Mouse (Mus musculus) G1E (cell line): Measurements from ENCODE around the gene Stk38. TPM values are rescaled to one million over a fixed set of nuclear protein-coding genes. Genes with fewer than 3 reads are reported as not detected.
A peak's percentile ranks its signal among the peaks of the same experiment; 100 is the strongest.

ENCODE experiments used
- ATAC-seq: 2 replicates; pipeline ENCODE4 v1.8.0; 2016; ENCODE audit warnings: mild to moderate bottlenecking; ENCODE audit not compliant: insufficient number of reproducible peaks, poor library complexity, low FRiP score, severe bottlenecking; ENCODE audit errors: extremely low read depth
- DNase-seq: peaks from one replicate; pipeline ENCODE4 v3.0.0; 2012; ENCODE audit warnings: low spot score
- H3K27me3 ChIP-seq: 2 replicates; pipeline ENCODE4 v1.6.1; 2012; ENCODE audit warnings: mild to moderate bottlenecking, low read length, inconsistent platforms; ENCODE audit not compliant: insufficient read depth
- H3K36me3 ChIP-seq: replicated peaks from 2 replicates; pipeline ENCODE3; 2012; ENCODE audit warnings: mild to moderate bottlenecking, inconsistent platforms
- H3K4me1 ChIP-seq: 2 replicates; pipeline ENCODE4 v1.6.1; 2012; ENCODE audit warnings: low read depth, low read length, inconsistent platforms, mixed read lengths; ENCODE audit not compliant: insufficient read depth
- H3K4me3 ChIP-seq: 2 replicates; pipeline ENCODE4 v1.5.1; 2012; ENCODE audit warnings: low read depth, mild to moderate bottlenecking, inconsistent platforms, low read length, moderate library complexity, mixed read lengths
- H3K9me3 ChIP-seq: replicated peaks from 2 replicates; pipeline ENCODE4 v1.6.1; 2012; ENCODE audit warnings: inconsistent platforms
- CTCF ChIP-seq: IDR thresholded peaks from 2 replicates; pipeline ENCODE4 v1.5.1; 2012; ENCODE audit warnings: low read depth, low read length, inconsistent platforms, mixed read lengths
- GATA1 ChIP-seq: IDR thresholded peaks from 2 replicates; pipeline ENCODE4 v1.6.1; 2012; ENCODE audit warnings: borderline replicate concordance, low read length, inconsistent platforms, mixed read lengths
- GATA2 ChIP-seq: IDR thresholded peaks from 2 replicates; pipeline ENCODE4 v1.6.1; 2012; ENCODE audit warnings: low read depth, low read length, inconsistent platforms, borderline replicate concordance
- POLR2AphosphoS5 ChIP-seq: IDR thresholded peaks from 2 replicates; pipeline ENCODE4 v1.6.1; 2012; ENCODE audit warnings: low read depth, low read length, inconsistent platforms; ENCODE audit not compliant: insufficient replicate concordance
- TAL1 ChIP-seq: conservative IDR thresholded peaks from 2 replicates; pipeline ENCODE4 v1.6.1; 2012; ENCODE audit warnings: low read depth, low read length, inconsistent platforms, mixed read lengths
- polyA plus RNA-seq: library from polyadenylated mRNA; stranded (reverse); fragments of >175 nt; gene quantifications from 2 replicates; pipeline ENCODE4 v1.2.3, GENCODE M21; 2012
- total RNA-seq, 2 experiments: library from RNA; stranded (forward) in 1 of 2; stranded (reverse) in 1 of 2; fragments of 200-1000 nt in 1 of 2; fragments of >200 nt in 1 of 2; fragmentation: Nextera tagmentation in 1 of 2; gene quantifications; 2 replicates each; pipeline ENCODE4 v1.2.3; 2014 to 2017

The Stk38 gene
- total and polyA plus RNA-seq, 3 experiments: 82.7 to 234 (median 97.6) TPM

DNA sequence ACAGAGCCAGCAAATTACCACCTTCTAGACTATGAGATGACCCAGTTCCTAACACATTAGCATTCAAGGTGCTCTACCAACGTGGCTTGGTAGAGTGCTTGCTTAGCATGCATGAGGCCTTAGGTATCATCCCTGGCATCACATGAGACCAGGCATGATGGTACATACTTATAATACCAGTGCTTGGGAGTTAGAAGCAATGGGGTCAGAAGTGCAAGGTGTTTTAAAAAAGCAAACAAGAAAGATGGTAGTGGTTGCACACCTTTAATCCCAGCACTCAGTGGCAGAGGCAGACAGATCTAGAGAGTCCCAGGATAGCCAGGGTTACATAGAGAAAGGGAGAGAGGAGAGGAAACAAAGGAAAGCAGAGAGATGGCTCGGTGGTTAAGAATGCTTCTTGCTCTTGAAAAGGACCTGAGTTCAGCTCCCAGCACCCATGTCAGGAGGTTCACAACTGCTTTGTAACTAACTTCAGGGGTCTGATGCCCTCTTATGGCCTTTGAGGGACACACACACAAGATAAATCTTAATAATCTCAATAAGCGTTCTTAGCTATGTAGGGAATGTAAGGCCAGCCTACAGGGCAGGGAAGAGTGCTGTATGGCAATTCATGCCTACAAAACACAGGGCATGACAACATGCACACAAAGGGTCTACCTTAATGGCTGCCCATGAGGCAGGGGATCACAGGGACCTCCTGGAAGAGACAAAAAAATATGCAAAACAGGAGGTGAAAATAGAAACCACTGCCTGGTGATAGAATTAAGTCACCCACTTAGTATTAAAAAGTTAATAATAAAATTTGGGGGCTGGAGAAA is 40.1 kb upstream of the Stk38 start:
- H3K4me1 ChIP-seq: peaks cover 57% of the 10 kb centered on the region
- H3K9me3 ChIP-seq: no peaks in the 10 kb centered on the region
- H3K36me3 ChIP-seq: peaks cover 72% of the 10 kb centered on the region
- peak; percentile 71; the same call in 1 of the 2 replicates for TF ChIP-seq POLR2AphosphoS5
- no peak for TF ChIP-seq GATA2
- no peak for DNase-seq
- H3K27me3 ChIP-seq: no peaks in the 10 kb centered on the region
- ATAC-seq: no peak
- H3K4me3 ChIP-seq: no peak overlapping the region

DNA sequence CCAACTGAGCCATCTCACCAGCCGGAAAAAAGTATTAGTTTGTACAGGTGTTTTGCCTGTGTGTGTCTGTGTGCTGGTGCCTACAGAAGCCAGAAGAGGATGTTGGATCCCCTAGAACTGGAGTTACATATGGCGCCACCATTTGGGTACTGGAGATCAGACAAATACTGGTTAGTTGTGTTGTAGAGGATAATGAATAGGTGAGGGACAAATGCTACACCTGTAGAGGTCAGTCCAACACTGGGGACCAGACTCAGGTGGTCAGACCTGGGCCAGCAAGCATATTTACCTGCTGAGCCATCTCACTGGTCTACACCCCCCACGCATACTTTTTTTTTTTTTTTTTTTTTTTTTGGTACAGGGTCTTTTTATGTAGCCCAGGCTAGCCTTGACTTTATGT is 39.1 kb upstream of the Stk38 start:
- H3K9me3 ChIP-seq: no peaks in the 10 kb centered on the region
- peaks cover 65% of the 10 kb centered on the region for H3K4me1 ChIP-seq
- ATAC-seq (no peak), DNase-seq (no peak)
- no peaks in the 10 kb centered on the region for H3K27me3 ChIP-seq
- TF ChIP-seq GATA2 (no peak), GATA1 (no peak), CTCF (no peak), TAL1 (no peak), POLR2AphosphoS5 (no peak)
- H3K4me3 ChIP-seq: no peak overlapping the region
- H3K36me3 ChIP-seq: peaks cover 70% of the 10 kb centered on the region

DNA sequence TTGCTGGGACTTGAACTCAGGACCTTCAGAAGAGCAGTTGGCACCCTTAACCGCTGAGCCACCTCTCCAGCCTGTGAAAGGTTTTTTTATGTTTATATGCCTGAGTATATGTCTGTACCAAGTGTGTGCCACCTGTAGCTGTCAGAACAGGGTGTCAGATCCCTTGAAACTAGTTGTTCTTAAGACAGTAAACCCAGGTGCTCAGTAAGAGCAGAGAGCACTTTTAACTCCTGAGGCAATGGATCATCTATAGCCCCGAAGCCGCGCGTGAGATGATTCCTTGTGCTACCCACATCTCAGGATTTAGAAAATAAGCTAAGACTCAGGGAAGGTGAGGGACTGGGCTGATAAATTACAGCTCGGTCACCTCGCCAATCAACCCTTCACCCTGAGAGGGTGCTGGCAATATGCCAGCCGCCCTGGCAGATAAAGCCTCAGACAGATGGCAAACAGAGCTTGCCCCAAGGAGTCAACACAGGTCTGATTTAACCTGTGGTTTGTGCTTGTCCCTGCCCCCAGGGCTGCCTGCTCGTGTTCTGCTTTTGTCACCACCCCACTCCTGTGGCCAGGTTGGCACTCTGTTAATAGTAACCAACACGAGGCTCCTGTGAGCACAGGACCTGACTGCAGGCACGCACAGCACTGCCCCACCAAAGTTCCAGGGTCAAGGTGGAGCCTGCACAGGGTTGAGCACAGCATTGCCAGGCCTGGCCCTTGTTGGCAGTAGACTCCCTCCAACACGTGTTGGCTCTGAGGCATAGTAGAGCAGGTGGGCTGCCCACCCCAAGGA is 38.1 kb upstream of the Stk38 start:
- Histone ChIP-seq H3K4me3 (no peak overlapping the region), H3K4me1 (peaks cover 65% of the 10 kb centered on the region), H3K9me3 (no peaks in the 10 kb centered on the region), H3K36me3 (peaks cover 68% of the 10 kb centered on the region), H3K27me3 (no peaks in the 10 kb centered on the region)
- TF ChIP-seq TAL1: no peak
- TF ChIP-seq GATA2: no peak
- peak; percentile 75; the same call in 1 of the 2 replicates for TF ChIP-seq POLR2AphosphoS5
- DNase-seq (no peak), ATAC-seq (no peak)

DNA sequence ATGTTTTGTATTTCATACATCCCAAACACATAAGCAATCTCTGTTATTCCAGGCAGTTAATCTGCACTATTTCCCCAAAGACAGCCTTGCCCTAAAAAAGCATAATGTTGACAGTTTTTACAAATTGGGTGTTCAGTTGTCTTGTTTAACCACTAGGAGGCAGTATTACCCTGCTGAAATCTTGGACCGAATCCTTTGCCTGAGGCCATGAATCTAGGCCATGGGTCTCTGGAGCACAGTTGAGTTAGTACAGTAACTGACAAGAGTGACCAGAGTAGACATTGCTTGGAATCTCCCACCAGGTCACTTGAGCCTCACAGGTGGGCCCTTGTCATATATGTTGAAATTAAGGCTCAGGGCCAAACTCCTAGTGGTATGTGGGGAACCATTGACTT is 37.1 kb upstream of the Stk38 start:
- H3K27me3 ChIP-seq: no peaks in the 10 kb centered on the region
- TF ChIP-seq POLR2AphosphoS5 (peak; percentile 27; the same call in 1 of the 2 replicates), GATA2 (no peak), GATA1 (no peak), CTCF (peak; percentile 62)
- no peaks in the 10 kb centered on the region for H3K9me3 ChIP-seq
- no peak for ATAC-seq
- no peak for DNase-seq
- H3K36me3 ChIP-seq: peaks cover 73% of the 10 kb centered on the region
- no peak overlapping the region for H3K4me3 ChIP-seq
- peaks cover 64% of the 10 kb centered on the region for H3K4me1 ChIP-seq

DNA sequence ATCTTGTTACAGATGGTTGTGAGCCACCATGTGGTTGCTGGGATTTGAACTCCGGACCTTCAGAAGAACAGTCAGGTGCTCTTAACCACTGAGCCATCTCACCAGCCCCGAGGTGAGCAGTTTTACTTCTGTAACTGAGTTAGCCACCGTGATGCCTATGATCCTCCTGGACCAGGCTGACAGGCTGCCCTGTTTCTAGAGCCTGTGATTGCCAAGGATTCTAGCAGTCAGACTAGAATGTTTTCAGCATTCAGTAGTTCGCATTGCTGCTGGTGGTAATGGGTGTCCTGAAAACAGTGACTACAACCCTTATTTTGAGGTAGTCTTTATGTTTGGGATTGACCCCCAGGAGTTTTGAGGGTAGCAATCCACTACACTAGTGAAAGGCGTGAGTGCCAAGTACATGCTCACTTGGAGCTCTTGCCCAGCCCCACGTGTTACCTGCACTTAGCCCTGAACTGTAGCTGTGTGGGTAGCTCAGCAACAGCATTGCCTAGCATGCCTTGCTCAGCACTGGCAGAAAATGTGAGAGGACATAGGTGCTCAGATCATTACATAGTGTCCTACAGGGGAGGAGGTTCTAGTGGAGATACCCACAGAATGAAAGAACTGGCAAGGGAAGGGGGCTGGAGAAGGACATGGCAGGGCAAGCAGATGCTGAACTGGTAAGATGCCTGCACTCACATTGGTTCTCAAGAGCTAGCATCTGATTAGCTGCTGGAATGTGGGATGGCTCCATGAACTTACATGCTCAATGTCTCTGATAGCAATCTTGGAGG is 36.5 kb upstream of the Stk38 start:
- DNase-seq (no peak), ATAC-seq (no peak)
- Histone ChIP-seq H3K4me3 (no peak overlapping the region), H3K36me3 (peaks cover 76% of the 10 kb centered on the region), H3K4me1 (peaks cover 64% of the 10 kb centered on the region), H3K9me3 (no peaks in the 10 kb centered on the region), H3K27me3 (no peaks in the 10 kb centered on the region)
- TF ChIP-seq GATA2: no peak
- TF ChIP-seq POLR2AphosphoS5: no peak
- no peak for TF ChIP-seq GATA1
- no peak for TF ChIP-seq CTCF
- TF ChIP-seq TAL1: no peak

DNA sequence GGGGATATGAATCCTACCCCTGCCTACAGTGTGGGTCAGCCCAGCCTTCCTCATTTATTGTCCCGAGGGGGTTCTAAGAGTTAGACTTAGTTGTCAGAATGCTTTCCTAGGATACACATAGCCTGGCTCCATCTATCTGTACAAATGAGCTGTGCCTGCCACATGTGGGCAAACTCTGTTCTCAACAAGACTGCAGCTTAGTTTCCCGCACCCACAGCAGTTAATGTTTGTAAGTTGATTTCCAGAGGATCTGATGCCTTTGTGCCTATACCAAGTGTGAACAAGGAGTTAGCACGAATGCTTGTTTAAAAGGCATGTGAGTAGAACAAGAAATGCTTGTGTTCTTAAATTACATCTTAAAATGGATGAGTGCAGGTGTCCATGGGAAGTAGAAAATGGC is 35.8 kb upstream of the Stk38 start:
- Histone ChIP-seq H3K27me3 (no peaks in the 10 kb centered on the region), H3K4me1 (peaks cover 65% of the 10 kb centered on the region), H3K4me3 (no peak overlapping the region), H3K36me3 (peaks cover 78% of the 10 kb centered on the region), H3K9me3 (no peaks in the 10 kb centered on the region)
- DNase-seq: no peak
- no peak for TF ChIP-seq TAL1
- peak; percentile 72; the same call in 1 of the 2 replicates for TF ChIP-seq POLR2AphosphoS5
- no peak for TF ChIP-seq GATA1
- no peak for TF ChIP-seq GATA2
- no peak for TF ChIP-seq CTCF
- ATAC-seq: no peak
